Mouse (Mus musculus) E14TG2a.4 (cell line): ENCODE results near the gene Mpzl3.

Experiments
- CTCF ChIP-seq: conservative IDR thresholded peaks from 2 replicates; pipeline ENCODE4 v1.5.1; 2014; ENCODE audit warnings: low read length
- NANOG ChIP-seq: IDR thresholded peaks from 2 replicates; pipeline ENCODE4 v1.6.1; 2014; ENCODE audit warnings: borderline replicate concordance, low read length, mixed read lengths
- POU5F1 ChIP-seq: IDR thresholded peaks from 2 replicates; pipeline ENCODE4 v1.6.1; 2014; ENCODE audit warnings: low read length, borderline replicate concordance

DNA sequence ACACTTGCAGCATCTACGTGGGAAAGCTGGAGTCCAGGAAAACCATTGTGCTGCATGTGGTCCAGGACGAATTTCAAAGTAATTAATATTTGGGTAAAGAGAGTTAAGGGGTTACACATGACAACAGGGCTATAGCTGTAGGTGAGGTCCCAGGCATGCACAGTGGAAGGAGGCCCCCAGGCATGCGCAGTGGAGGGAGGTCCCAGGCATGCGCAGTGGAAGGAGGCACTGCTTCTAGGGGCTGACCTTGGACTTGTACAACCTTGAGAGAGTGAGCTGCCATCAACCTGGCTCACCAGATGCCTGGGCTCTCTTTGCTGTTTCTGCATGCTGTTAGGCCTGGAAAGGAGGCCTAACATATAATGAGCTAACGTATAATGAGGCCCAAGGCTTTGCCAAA is 42.9 kb downstream of the Mpzl3 start:
- TF ChIP-seq CTCF (no peak), POU5F1 (no peak), NANOG (no peak)
